Mouse (Mus musculus): ENCODE data around the gene Filip1l. TPM values are rescaled to one million over a fixed set of nuclear protein-coding genes. Genes with fewer than 3 reads are reported as not detected.
A peak's percentile ranks its signal among the peaks of the same experiment; 100 is the strongest.

Filip1l gene
- total RNA-seq, 1 experiment from 2014 or later: 5.4 TPM

GRCm38 (mm10) chr16:57471071-57471470, 118.2 kb downstream of the Filip1l start:
- ATAC-seq (replicated peaks; ENCODE audit: low read depth, poor library complexity, severe bottlenecking): peak; percentile 76

- ATAC-seq (replicated peaks; ENCODE audit: low read depth, poor library complexity, severe bottlenecking): no peak
Observed at GRCm38 (mm10) chr16:57473415-57474085, 120.7 kb downstream of the Filip1l start.

- ATAC-seq (replicated peaks; ENCODE audit: low read depth, poor library complexity, severe bottlenecking): no peak
Observed at GRCm38 (mm10) chr16:57478451-57478850, 125.6 kb downstream of the Filip1l start.

- 0 out of 2 replicates have a peak, but pooled peaks have one; percentile 28 for ATAC-seq (replicated peaks; ENCODE audit: low read depth, poor library complexity, severe bottlenecking)
Observed at GRCm38 (mm10) chr16:57479776-57480175, 126.9 kb downstream of the Filip1l start.

- ATAC-seq (replicated peaks; ENCODE audit: low read depth, poor library complexity, severe bottlenecking): peak; percentile 93
Observed at GRCm38 (mm10) chr16:57482264-57482663, 129.4 kb downstream of the Filip1l start.

GRCm38 (mm10) chr16:57482911-57483310, 130.0 kb downstream of the Filip1l start:
- no peak for ATAC-seq (replicated peaks; ENCODE audit: low read depth, poor library complexity, severe bottlenecking)

- no peak for ATAC-seq (replicated peaks; ENCODE audit: low read depth, poor library complexity, severe bottlenecking)
Observed at GRCm38 (mm10) chr16:57483503-57483902, 130.6 kb downstream of the Filip1l start.

GRCm38 (mm10) chr16:57484043-57484795, 131.3 kb downstream of the Filip1l start:
- no peak for ATAC-seq (replicated peaks; ENCODE audit: low read depth, poor library complexity, severe bottlenecking)

GRCm38 (mm10) chr16:57485265-57485664, 132.4 kb downstream of the Filip1l start:
- no peak for ATAC-seq (replicated peaks; ENCODE audit: low read depth, poor library complexity, severe bottlenecking)

- no peak for ATAC-seq (replicated peaks; ENCODE audit: low read depth, poor library complexity, severe bottlenecking)
Observed at GRCm38 (mm10) chr16:57486266-57486665, 133.4 kb downstream of the Filip1l start.

GRCm38 (mm10) chr16:57488661-57489060, 135.8 kb downstream of the Filip1l start:
- no peak for ATAC-seq (replicated peaks; ENCODE audit: low read depth, poor library complexity, severe bottlenecking)

- no peak for ATAC-seq (replicated peaks; ENCODE audit: low read depth, poor library complexity, severe bottlenecking)
Observed at GRCm38 (mm10) chr16:57490691-57491090, 137.8 kb downstream of the Filip1l start.

GRCm38 (mm10) chr16:57491853-57492252, 139.0 kb downstream of the Filip1l start:
- ATAC-seq (replicated peaks; ENCODE audit: low read depth, poor library complexity, severe bottlenecking): no peak

- no peak for ATAC-seq (replicated peaks; ENCODE audit: low read depth, poor library complexity, severe bottlenecking)
Observed at GRCm38 (mm10) chr16:57495476-57496203, 142.7 kb downstream of the Filip1l start.

GRCm38 (mm10) chr16:57496437-57497173, 143.7 kb downstream of the Filip1l start:
- no peak for ATAC-seq (replicated peaks; ENCODE audit: low read depth, poor library complexity, severe bottlenecking)

GRCm38 (mm10) chr16:57500851-57501250, 148.0 kb downstream of the Filip1l start:
- no peak for ATAC-seq (replicated peaks; ENCODE audit: low read depth, poor library complexity, severe bottlenecking)

- peak; percentile 56 for ATAC-seq (replicated peaks; ENCODE audit: low read depth, poor library complexity, severe bottlenecking)
Observed at GRCm38 (mm10) chr16:57502230-57502629, 149.3 kb downstream of the Filip1l start.

GRCm38 (mm10) chr16:57502761-57503160, 149.9 kb downstream of the Filip1l start:
- ATAC-seq (replicated peaks; ENCODE audit: low read depth, poor library complexity, severe bottlenecking): no peak

- no peak for ATAC-seq (replicated peaks; ENCODE audit: low read depth, poor library complexity, severe bottlenecking)
Observed at GRCm38 (mm10) chr16:57504728-57505127, 151.8 kb downstream of the Filip1l start.

GRCm38 (mm10) chr16:57506133-57506532, 153.2 kb downstream of the Filip1l start:
- ATAC-seq (replicated peaks; ENCODE audit: low read depth, poor library complexity, severe bottlenecking): no peak
